Mouse (Mus musculus) testis, adult 2 months (tissue): ENCODE data around the gene Apol7e.

Experiments
- CTCF ChIP-seq: fragments of 200-500 bp; IDR thresholded peaks from 2 replicates; pipeline ENCODE4 v1.5.1; 2012; ENCODE audit warnings: low read depth, mild to moderate bottlenecking, inconsistent platforms, low read length, moderate library complexity; ENCODE audit not compliant: control insufficient read depth, insufficient read depth, insufficient replicate concordance
- POLR2A ChIP-seq: fragments of 200-500 bp; IDR thresholded peaks from 2 replicates; pipeline ENCODE4 v1.6.1; 2012; ENCODE audit warnings: low read depth, mild to moderate bottlenecking, inconsistent platforms, low read length, moderate library complexity; ENCODE audit not compliant: control insufficient read depth

DNA sequence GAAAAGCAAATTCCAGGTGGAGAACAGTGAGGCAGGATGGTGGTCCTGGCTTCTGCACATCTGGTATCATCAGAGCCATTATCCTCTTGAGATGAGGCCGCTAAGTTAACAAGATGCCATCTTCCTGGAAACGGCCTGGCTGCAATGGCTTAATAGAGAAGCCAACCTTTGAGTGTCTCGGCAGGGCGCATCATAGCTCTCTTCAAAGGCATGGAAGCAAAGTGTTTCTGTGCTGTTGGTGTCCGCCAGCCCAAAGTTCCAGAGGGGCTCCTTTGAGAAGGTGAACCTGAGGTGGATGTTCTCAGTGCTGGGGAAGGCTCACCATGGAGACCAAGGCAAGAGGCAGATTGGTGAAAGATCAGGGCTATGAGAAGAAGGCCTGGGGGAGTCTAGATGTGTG, 32.9 kb downstream of the Apol7e start:
- TF ChIP-seq CTCF, result no peak
- no peak for TF ChIP-seq POLR2A
